ENCODE assay signal across 11 mouse cellular contexts in the genomic region with DNA sequence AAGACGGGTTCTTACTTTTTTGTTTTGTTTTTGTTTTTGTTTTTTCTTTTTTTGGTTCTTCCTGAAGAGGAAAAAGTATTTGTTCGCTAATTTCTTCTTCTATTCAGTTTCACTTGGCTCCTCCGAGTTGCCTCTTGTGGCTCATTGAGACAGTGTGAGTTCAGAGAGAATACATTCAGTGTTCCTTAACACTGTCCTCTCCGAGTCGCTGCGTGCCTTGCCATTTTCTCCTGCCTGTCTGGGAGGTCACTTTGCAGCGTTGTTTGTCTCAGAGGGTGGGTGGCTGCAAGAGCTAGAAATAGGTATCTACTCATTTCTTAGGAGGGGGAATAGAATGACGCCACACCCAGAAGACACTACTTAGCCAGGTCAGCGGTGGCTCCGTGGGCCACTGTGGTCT.
DNase-seq lines count a peak whose midpoint lies in the region; ATAC-seq and TF ChIP-seq lines count a peak whose summit lies in the region.
"Had no signal": no experiment of that assay in that cellular context is flagged by ENCODE, and none has a peak within 500 bp of the region (broad histone marks: within the 10 kb centered on the region; RNA-seq: fewer than 3 reads in every experiment).

No protein-coding gene starts in this region.

- H3K4me2 ChIP-seq in forebrain, postnatal 0 days (ENCODE audit: low read depth) = peak overlapping the region; percentile 37
- H3K4me2 ChIP-seq in forebrain, embryonic 12.5 days = no peak overlapping the region
- peak overlapping the region; percentile 31; the same call in 1 of the 2 replicates for H3K4me2 ChIP-seq in intestine, embryonic 14.5 days (ENCODE audit: low read length)

- no peaks in the 10 kb centered on the region for H3K4me1 ChIP-seq in forebrain, postnatal 0 days (ENCODE audit: insufficient read depth)
- H3K4me1 ChIP-seq in forebrain, embryonic 12.5 days = no peaks in the 10 kb centered on the region
- H3K4me1 ChIP-seq in MEL (ENCODE audit: control insufficient read depth in 1 of 2, insufficient read depth in 2 of 2, low read length in 2 of 2) = peaks cover 4 to 6% of the 10 kb centered on the region in 2 experiments
- no peaks in the 10 kb centered on the region for H3K4me1 ChIP-seq in intestine, embryonic 14.5 days (replicated peaks; ENCODE audit: control insufficient read depth, insufficient read depth, low read length)

- no peaks in the 10 kb centered on the region for H3K27me3 ChIP-seq in forebrain, postnatal 0 days (ENCODE audit: insufficient read depth, low read length)
- no peaks in the 10 kb centered on the region for H3K27me3 ChIP-seq in forebrain, embryonic 12.5 days
- H3K27me3 ChIP-seq in MEL (ENCODE audit: control insufficient read depth in 1 of 2, insufficient read depth in 2 of 2, low read length in 2 of 2) = no peaks in the 10 kb centered on the region
- no peaks in the 10 kb centered on the region for H3K27me3 ChIP-seq in intestine, embryonic 14.5 days (replicated peaks; ENCODE audit: control insufficient read depth, insufficient read depth, low read length)

- H3K9ac ChIP-seq in forebrain, postnatal 0 days = no peak overlapping the region
- no peak overlapping the region for H3K9ac ChIP-seq in forebrain, embryonic 12.5 days
- H3K9ac ChIP-seq in MEL (ENCODE audit: control insufficient read depth, low read depth, low read length, poor library complexity, severe bottlenecking) = peak overlapping the region; percentile 21; the same call in 1 of the 2 replicates
- H3K9ac ChIP-seq in intestine, embryonic 14.5 days (ENCODE audit: low read length) = no peak overlapping the region

- H3K36me3 ChIP-seq in forebrain, postnatal 0 days (ENCODE audit: insufficient read depth) = no peaks in the 10 kb centered on the region
- H3K36me3 ChIP-seq in forebrain, embryonic 12.5 days (replicated peaks) = no peaks in the 10 kb centered on the region
- peaks cover 0 to 12% of the 10 kb centered on the region in 2 experiments; a peak in 2 of 4 replicates for H3K36me3 ChIP-seq in MEL (ENCODE audit: control insufficient read depth in 1 of 2, insufficient read depth in 2 of 2, low read length in 2 of 2)
- H3K36me3 ChIP-seq in intestine, embryonic 14.5 days (ENCODE audit: control insufficient read depth, insufficient read depth, low read length) = no peaks in the 10 kb centered on the region

- peak overlapping the region; percentile 27 for H3K4me3 ChIP-seq in forebrain, postnatal 0 days (ENCODE audit: low read depth, low read length)
- no peak overlapping the region for H3K4me3 ChIP-seq in forebrain, embryonic 12.5 days (replicated peaks)
- peak overlapping the region; percentile 38 for H3K4me3 ChIP-seq in left cerebral cortex, adult 2 months
- H3K4me3 ChIP-seq in MEL (ENCODE audit: control insufficient read depth in 1 of 2, insufficient read depth in 1 of 2, low read depth in 2 of 2, low read length in 2 of 2) = peak overlapping the region; percentile 63 to 77
- H3K4me3 ChIP-seq in intestine, embryonic 14.5 days (ENCODE audit: low read depth, low read length) = 0 out of 2 replicates have a peak overlapping the region, but pooled peaks have one; percentile 3

- TF ChIP-seq POLR2A in MEL (IDR thresholded peaks at IDR 0.05; ENCODE audit: control insufficient read depth in 1 of 2, insufficient read depth in 1 of 2, low read depth in 1 of 2, low read length in 2 of 2, poor library complexity in 1 of 2) = no peak

- no peaks in the 10 kb centered on the region for H3K79me2 ChIP-seq in MEL (ENCODE audit: control insufficient read depth, insufficient read depth, low read length, poor library complexity)

- no peak for TF ChIP-seq RAD21 in MEL (IDR thresholded peaks at IDR 0.05; ENCODE audit: low read depth, low read length)

- no peak overlapping the region for H3K27ac ChIP-seq in forebrain, postnatal 0 days (ENCODE audit: low read depth, low read length)
- H3K27ac ChIP-seq in forebrain, embryonic 12.5 days = no peak overlapping the region
- H3K27ac ChIP-seq in left cerebral cortex, adult 2 months = no peak overlapping the region
- H3K27ac ChIP-seq in MEL (ENCODE audit: control insufficient read depth, low read depth, low read length) = no peak overlapping the region
- no peak overlapping the region for H3K27ac ChIP-seq in intestine, embryonic 14.5 days (ENCODE audit: low read depth)

- no peak for TF ChIP-seq EP300 in MEL (IDR thresholded peaks at IDR 0.05; ENCODE audit: low read depth in 1 of 2, low read length in 2 of 2)

- intact Hi-C loops in left cerebral cortex, adult 2 months (cut with DNase I) = loop anchor here (1.0 to 5.0 kb wide), 3 partner anchors 147 to 307 kb away; no protein-coding TSS in a partner anchor
- intact Hi-C loops in left cerebral cortex, postnatal 4 days (cut with DNase I) = loop anchor here (2.0 kb wide), 1 partner anchor 161 kb away; no protein-coding TSS in a partner anchor

- no peak for TF ChIP-seq CTCF in forebrain, postnatal 0 days (IDR thresholded peaks at IDR 0.05; ENCODE audit: low read depth)
- TF ChIP-seq CTCF in left cerebral cortex, adult 2 months (IDR thresholded peaks at IDR 0.05) = no peak
- TF ChIP-seq CTCF in MEL (IDR thresholded peaks at IDR 0.05 in 2 of 3, conservative IDR thresholded peaks at IDR 0.05 in 1 of 3; ENCODE audit: control insufficient read depth in 1 of 3, insufficient read depth in 1 of 3, low read depth in 2 of 3, low read length in 3 of 3, poor library complexity in 1 of 3, severe bottlenecking in 1 of 3) = no peak

- WGBS in forebrain, postnatal 0 days = 62% methylated on average over 10 of the region's 10 CpGs
- WGBS in forebrain, embryonic 12.5 days = 72% methylated on average over 10 of the region's 10 CpGs
- WGBS in intestine, embryonic 14.5 days = 57% methylated on average over 10 of the region's 10 CpGs

- no peak for DNase-seq in forebrain, postnatal 0 days
- DNase-seq in left cerebral cortex, adult 2 months (ENCODE audit: extremely low spot score in 1 of 2, low spot score in 2 of 2) = no peak
- DNase-seq in left cerebral cortex, postnatal 4 days = no peak
- no peak for DNase-seq in MEL (ENCODE audit: low read depth, low spot score)
- no peak for DNase-seq in intestine, embryonic 14.5 days (ENCODE audit: low spot score)
- no peak for DNase-seq in embryo, embryonic 9.5 days (ENCODE audit: extremely low spot score)
- DNase-seq: cerebellum, adult 2 months; layer of hippocampus, postnatal 36 days; thymus, adult 18-20 months had no signal

- H3K9me3 ChIP-seq in forebrain, postnatal 0 days (ENCODE audit: low read length) = no peaks in the 10 kb centered on the region
- H3K9me3 ChIP-seq in forebrain, embryonic 12.5 days = no peaks in the 10 kb centered on the region
- H3K9me3 ChIP-seq in MEL (replicated peaks; ENCODE audit: insufficient read depth, low read length) = no peaks in the 10 kb centered on the region
- no peaks in the 10 kb centered on the region for H3K9me3 ChIP-seq in intestine, embryonic 14.5 days (ENCODE audit: control insufficient read depth, low read length)

- ATAC-seq in forebrain, postnatal 0 days = no peak
- no peak for ATAC-seq in forebrain, embryonic 12.5 days (ENCODE audit: low FRiP score)
- no peak for ATAC-seq in intestine, embryonic 14.5 days (replicated peaks; ENCODE audit: low FRiP score, low TSS enrichment, low read depth)
- no peak for ATAC-seq in erythroblast, adult 5-6 weeks (replicated peaks; ENCODE audit: low FRiP score, poor library complexity, severe bottlenecking)

TF ChIP-seq in MEL, 35 proteins besides CTCF, POLR2A, EP300 and RAD21:
- no peak for TF ChIP-seq MXI1 (IDR thresholded peaks at IDR 0.05; ENCODE audit: low read depth, low read length)
- no peak for TF ChIP-seq POLR2AphosphoS5 (IDR thresholded peaks at IDR 0.05; ENCODE audit: borderline replicate concordance, low read depth, low read length)
- no peak for TF ChIP-seq RCOR1 (IDR thresholded peaks at IDR 0.05; ENCODE audit: low read depth, low read length)
- TF ChIP-seq TCF12 (IDR thresholded peaks at IDR 0.05; ENCODE audit: low read depth, low read length) = no peak
- TF ChIP-seq MAFK (IDR thresholded peaks at IDR 0.05; ENCODE audit: borderline replicate concordance, low read depth, low read length) = no peak
- TF ChIP-seq E2F4 (IDR thresholded peaks at IDR 0.05; ENCODE audit: borderline replicate concordance, low read depth, low read length) = no peak
- no peak for TF ChIP-seq ELF1 (IDR thresholded peaks at IDR 0.05; ENCODE audit: low read depth, low read length)
- no peak for TF ChIP-seq TBP (IDR thresholded peaks at IDR 0.05; ENCODE audit: low read depth, low read length)
TF ChIP-seq in MEL: peak in this region for 0.
